Mouse (Mus musculus) CH12.LX (cell line): ENCODE measurements around the gene Hdac5.

Experiments used
- CTCF ChIP-seq, 2 experiments: IDR thresholded peaks in 1 of 2; conservative IDR thresholded peaks in 1 of 2; 2 replicates each; pipeline ENCODE4 v1.5.1; 2011 to 2012; ENCODE audit warnings: low read depth in 2 of 2, low read length in 2 of 2, improper control_type of control experiment in 1 of 2, inconsistent platforms in 1 of 2, mild to moderate bottlenecking in 1 of 2, moderate library complexity in 1 of 2
- EP300 ChIP-seq: IDR thresholded peaks from 2 replicates; pipeline ENCODE4 v1.6.1; 2011; ENCODE audit warnings: low read length, improper control_type of control experiment
- HCFC1 ChIP-seq: IDR thresholded peaks from 2 replicates; pipeline ENCODE4 v1.6.1; 2012; ENCODE audit warnings: low read depth, mild to moderate bottlenecking, inconsistent platforms, low read length, improper control_type of control experiment
- JUND ChIP-seq: conservative IDR thresholded peaks from 2 replicates; pipeline ENCODE4 v1.6.1; 2011; ENCODE audit warnings: low read depth, low read length, improper control_type of control experiment
- KAT2A ChIP-seq: IDR thresholded peaks from 2 replicates; pipeline ENCODE4 v1.6.1; 2012; ENCODE audit warnings: low read length, improper control_type of control experiment, inconsistent platforms; ENCODE audit not compliant: insufficient replicate concordance
- MAFK ChIP-seq: IDR thresholded peaks from 2 replicates; pipeline ENCODE4 v1.6.1; 2011; ENCODE audit warnings: low read length, improper control_type of control experiment; ENCODE audit not compliant: insufficient replicate concordance
- MAX ChIP-seq: IDR thresholded peaks from 2 replicates; pipeline ENCODE4 v1.6.1; 2011; ENCODE audit warnings: low read length, improper control_type of control experiment
- MEF2A ChIP-seq: IDR thresholded peaks from 2 replicates; pipeline ENCODE4 v1.6.1; 2014; ENCODE audit warnings: low read depth, mild to moderate bottlenecking, inconsistent platforms, low read length, improper control_type of control experiment, borderline replicate concordance
- POLR2A ChIP-seq: IDR thresholded peaks from 2 replicates; pipeline ENCODE4 v1.6.1; 2011; ENCODE audit warnings: low read depth, mild to moderate bottlenecking, improper control_type of control experiment, low read length
- RAD21 ChIP-seq: IDR thresholded peaks from 2 replicates; pipeline ENCODE4 v1.6.1; 2011; ENCODE audit warnings: low read depth, mild to moderate bottlenecking, low read length, improper control_type of control experiment, moderate library complexity
- TCF12 ChIP-seq: IDR thresholded peaks from 2 replicates; pipeline ENCODE4 v1.6.1; 2014; ENCODE audit warnings: low read depth, mild to moderate bottlenecking, inconsistent platforms, low read length, improper control_type of control experiment
- USF1 ChIP-seq: IDR thresholded peaks from 2 replicates; pipeline ENCODE4 v1.6.1; 2014; ENCODE audit warnings: low read depth, mild to moderate bottlenecking, inconsistent platforms, low read length, improper control_type of control experiment

- TF ChIP-seq EP300 (no peak), HCFC1 (no peak), MAX (no peak), RAD21 (no peak), POLR2A (no peak), TCF12 (no peak), CTCF (conservative IDR thresholded peaks at IDR 0.05 in 1 of 2, IDR thresholded peaks at IDR 0.05 in 1 of 2; ENCODE audit: low read depth in 2 of 2, low read length in 2 of 2) (no peak), KAT2A (no peak), USF1 (no peak), MEF2A (no peak), JUND (no peak), MAFK (no peak)
These were observed 13.1 kb downstream of the Hdac5 start for GRCm38 (mm10) chr11:102216886-102217240.
